Mouse (Mus musculus): Measurements from ENCODE around the gene Crybg2. TPM values are rescaled to one million over a fixed set of nuclear protein-coding genes. Genes with fewer than 3 reads are reported as not detected.
A peak's percentile ranks its signal among the peaks of the same experiment; 100 is the strongest.

The Crybg2 gene
- total and polyA plus RNA-seq, 3 experiments, result 0.65 to 2.3 TPM; not detected in 1

DNA sequence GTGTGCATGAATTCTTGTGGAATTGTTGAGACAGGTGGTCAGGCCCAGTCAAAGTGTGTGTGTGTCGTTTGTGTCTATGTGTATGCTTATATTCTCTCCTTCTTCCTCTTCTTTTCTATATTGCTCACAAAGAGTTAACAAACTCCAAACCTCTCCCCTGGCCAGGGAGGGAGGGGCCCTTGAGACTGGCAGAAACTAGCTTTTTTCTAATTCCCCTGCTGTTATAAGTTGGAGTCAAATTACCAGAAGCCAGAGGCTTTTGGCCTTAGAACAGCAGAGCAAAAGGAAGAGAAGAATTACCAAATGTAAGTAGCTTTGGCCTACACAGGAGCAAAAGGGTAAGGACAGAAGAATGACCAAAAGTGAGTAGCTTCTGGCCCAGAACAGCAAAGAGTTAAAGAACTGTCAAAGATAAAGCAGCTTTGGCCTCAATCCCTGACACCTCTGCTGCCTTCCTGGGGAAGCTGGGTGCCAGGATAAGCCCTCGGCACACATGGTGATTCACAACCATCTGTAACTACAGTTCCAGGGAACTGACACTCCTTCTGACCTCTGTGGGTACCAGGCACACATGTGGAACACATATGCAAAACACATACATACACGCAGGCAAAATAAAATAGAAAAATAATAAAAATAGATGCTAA lies 75.8 kb downstream of the Crybg2 start:
- Histone ChIP-seq H3K79me2 (ENCODE audit: control insufficient read depth, insufficient read depth, low read length, poor library complexity) (no peaks in the 10 kb centered on the region), H3K9ac (ENCODE audit: control insufficient read depth, low read depth, low read length, poor library complexity, severe bottlenecking) (no peak overlapping the region), H3K4me3 (ENCODE audit: control insufficient read depth in 1 of 2, insufficient read depth in 1 of 2, low read depth in 2 of 2, low read length in 2 of 2) (no peak overlapping the region), H3K27me3 (ENCODE audit: control insufficient read depth in 1 of 2, insufficient read depth in 2 of 2, low read length in 2 of 2) (no peaks in the 10 kb centered on the region), H3K4me1 (ENCODE audit: control insufficient read depth in 1 of 2, insufficient read depth in 2 of 2, low read length in 2 of 2) (peaks cover 11 to 30% of the 10 kb centered on the region in 2 experiments), H3K36me3 (ENCODE audit: control insufficient read depth in 1 of 2, insufficient read depth in 2 of 2, low read length in 2 of 2) (peaks cover 1 to 26% of the 10 kb centered on the region in 2 experiments), H3K27ac (ENCODE audit: control insufficient read depth, low read depth, low read length) (peak overlapping the region; percentile 20; the same call in 1 of the 2 replicates), H3K9me3 (replicated peaks; ENCODE audit: insufficient read depth, low read length) (no peaks in the 10 kb centered on the region)
- peak; percentile 64 for DNase-seq (ENCODE audit: low read depth, low spot score)
- TF ChIP-seq ZKSCAN1 (IDR thresholded peaks at IDR 0.05; ENCODE audit: low read depth, low read length), result no peak
- no peak for TF ChIP-seq POLR2AphosphoS2 (IDR thresholded peaks at IDR 0.05; ENCODE audit: low read length)
- no peak for TF ChIP-seq SMC3 (IDR thresholded peaks at IDR 0.05; ENCODE audit: low read depth, low read length)
- TF ChIP-seq MYC (IDR thresholded peaks at IDR 0.05; ENCODE audit: low read depth, low read length), result no peak
- no peak for TF ChIP-seq MAFK (IDR thresholded peaks at IDR 0.05; ENCODE audit: borderline replicate concordance, low read depth, low read length)
- peak; percentile 58 to 69; a peak in 3 of 4 replicates for TF ChIP-seq EP300 (IDR thresholded peaks at IDR 0.05; ENCODE audit: low read depth in 1 of 2, low read length in 2 of 2)
- TF ChIP-seq POLR2AphosphoS5 (IDR thresholded peaks at IDR 0.05; ENCODE audit: borderline replicate concordance, low read depth, low read length), result no peak
- no peak for TF ChIP-seq JUND (IDR thresholded peaks at IDR 0.05; ENCODE audit: low read depth, low read length)
- TF ChIP-seq ZC3H11A (IDR thresholded peaks at IDR 0.05; ENCODE audit: low read depth, low read length), result no peak
- no peak for TF ChIP-seq BHLHE40 (IDR thresholded peaks at IDR 0.05; ENCODE audit: borderline replicate concordance, low read depth, low read length)
- peak; percentile 55; the same call in 1 of the 2 replicates for TF ChIP-seq TCF12 (IDR thresholded peaks at IDR 0.05; ENCODE audit: low read depth, low read length)
- peak; percentile 65 for TF ChIP-seq GATA1 (IDR thresholded peaks at IDR 0.05; ENCODE audit: low read depth, low read length)
- no peak for TF ChIP-seq TBP (IDR thresholded peaks at IDR 0.05; ENCODE audit: low read depth, low read length)
- no peak for TF ChIP-seq GABPA (IDR thresholded peaks at IDR 0.05; ENCODE audit: low read depth, low read length)
- TF ChIP-seq KAT2A (conservative IDR thresholded peaks at IDR 0.05; ENCODE audit: low read depth, low read length), result no peak
- TF ChIP-seq MAZ (IDR thresholded peaks at IDR 0.05; ENCODE audit: low read depth, low read length), result no peak
- TF ChIP-seq E2F4 (IDR thresholded peaks at IDR 0.05; ENCODE audit: borderline replicate concordance, low read depth, low read length), result no peak
- TF ChIP-seq USF2 (IDR thresholded peaks at IDR 0.05; ENCODE audit: borderline replicate concordance in 1 of 2, insufficient read depth in 1 of 2, low read depth in 1 of 2, low read length in 2 of 2), result no peak
- TF ChIP-seq MEF2A (IDR thresholded peaks at IDR 0.05; ENCODE audit: extremely low read depth, insufficient replicate concordance, low read depth, low read length, poor library complexity, severe bottlenecking), result no peak
- TF ChIP-seq HCFC1 (IDR thresholded peaks at IDR 0.05; ENCODE audit: low read depth, low read length), result no peak
- TF ChIP-seq USF1 (IDR thresholded peaks at IDR 0.05; ENCODE audit: low read depth, low read length), result no peak
- TF ChIP-seq SIN3A (IDR thresholded peaks at IDR 0.05; ENCODE audit: low read length), result 0 out of 2 replicates have a peak, but pooled peaks have one; percentile 48
- 0 out of 2 replicates have a peak, but pooled peaks have one; percentile 13 for TF ChIP-seq RCOR1 (IDR thresholded peaks at IDR 0.05; ENCODE audit: low read depth, low read length)
- no peak for TF ChIP-seq ZNF384 (IDR thresholded peaks at IDR 0.05; ENCODE audit: low read depth, low read length)
- TF ChIP-seq UBTF (IDR thresholded peaks at IDR 0.05; ENCODE audit: borderline replicate concordance, insufficient read depth, low read depth, low read length), result no peak
- no peak for TF ChIP-seq ZMIZ1 (IDR thresholded peaks at IDR 0.05; ENCODE audit: low read depth, low read length)
- TF ChIP-seq MYB (IDR thresholded peaks at IDR 0.05; ENCODE audit: low read depth, low read length), result no peak
- TF ChIP-seq MXI1 (IDR thresholded peaks at IDR 0.05; ENCODE audit: low read depth, low read length), result peak; percentile 36; the same call in 1 of the 2 replicates
- no peak for TF ChIP-seq CTCF (IDR thresholded peaks at IDR 0.05 in 2 of 3, conservative IDR thresholded peaks at IDR 0.05 in 1 of 3; ENCODE audit: control insufficient read depth in 1 of 3, insufficient read depth in 1 of 3, low read depth in 2 of 3, low read length in 3 of 3, poor library complexity in 1 of 3, severe bottlenecking in 1 of 3)
- peak; percentile 73 for TF ChIP-seq TAL1 (IDR thresholded peaks at IDR 0.05; ENCODE audit: low read length)
- TF ChIP-seq ETS1 (IDR thresholded peaks at IDR 0.05; ENCODE audit: low read depth, low read length), result peak; percentile 59
- TF ChIP-seq RAD21 (IDR thresholded peaks at IDR 0.05; ENCODE audit: low read depth, low read length), result no peak
- TF ChIP-seq ELF1 (IDR thresholded peaks at IDR 0.05; ENCODE audit: low read depth, low read length), result no peak
- TF ChIP-seq MAX (IDR thresholded peaks at IDR 0.05; ENCODE audit: low read length), result peak; percentile 40; the same call in 1 of the 2 replicates
- no peak for TF ChIP-seq CHD1 (IDR thresholded peaks at IDR 0.05; ENCODE audit: low read depth, low read length)

All from MEL (cell line).